Mouse (Mus musculus): ENCODE measurements around the gene Prokr1. TPM values are rescaled to one million over a fixed set of nuclear protein-coding genes. Genes with fewer than 3 reads are reported as not detected.
"Not testable (repeated sequence)": the region's sequence is repeated elsewhere in the genome, so short reads cannot be mapped to it uniquely, and the experiment has no call there.

Prokr1 gene
- polyA plus RNA-seq (2015; fragmentation: Nextera tagmentation; extraction: Ambion mirVana): 2.1 and 3.0 TPM in 2 replicates

- peak; percentile 90 for ATAC-seq (ENCODE audit: extremely low read depth, insufficient number of reproducible peaks, low FRiP score, low TSS enrichment)
- WGBS: under 1% methylated on average over 33 of the region's 34 CpGs
- H3K4me2 ChIP-seq: peak within 1 kb of the TSS; percentile 95
These were observed at the start of gene Prokr1 for GRCm38 (mm10) chr6:87590394-87591281. Prokr1 (minus strand) TSS chr6:87590743.

GRCm38 (mm10) chr6:87638134-87638660, 47.7 kb upstream of the Prokr1 start:
- ATAC-seq (ENCODE audit: extremely low read depth, insufficient number of reproducible peaks, low FRiP score, low TSS enrichment): no peak
- Histone ChIP-seq H3K36me3 (peaks cover 15% of the 10 kb centered on the region), H3K4me2 (no peak overlapping the region), H3K9me3 (no peaks in the 10 kb centered on the region), H3K27me3 (replicated peaks) (no peaks in the 10 kb centered on the region), H3K27ac (replicated peaks) (no peak overlapping the region), H3K4me3 (no peak overlapping the region), H3K4me1 (no peaks in the 10 kb centered on the region), H3K9ac (no peak overlapping the region)
- 61% methylated on average over 11 of the region's 11 CpGs for WGBS

More at GRCm38 (mm10) chr6:87590394-87591281, at the start of gene Prokr1:
- Histone ChIP-seq H3K4me3 (peak within 1 kb of the TSS; percentile 65), H3K4me1 (peaks cover 15% of the 10 kb centered on the region), H3K27me3 (replicated peaks) (peaks cover 47% of the 10 kb centered on the region), H3K9me3 (no peaks in the 10 kb centered on the region), H3K9ac (peak within 1 kb of the TSS; percentile 81), H3K36me3 (0 out of 2 replicates have a peak, but pooled peaks cover 2% of the 10 kb centered on the region), H3K27ac (replicated peaks) (peak within 1 kb of the TSS; percentile 51)

GRCm38 (mm10) chr6:87632176-87632575, 41.6 kb upstream of the Prokr1 start:
- ATAC-seq (ENCODE audit: extremely low read depth, insufficient number of reproducible peaks, low FRiP score, low TSS enrichment): no peak
- Histone ChIP-seq H3K4me3 (no peak overlapping the region), H3K4me2 (no peak overlapping the region), H3K9me3 (no peaks in the 10 kb centered on the region), H3K27me3 (replicated peaks) (no peaks in the 10 kb centered on the region), H3K27ac (replicated peaks) (no peak overlapping the region), H3K36me3 (peaks cover 17% of the 10 kb centered on the region), H3K9ac (no peak overlapping the region), H3K4me1 (no peaks in the 10 kb centered on the region)
- 70% methylated on average over 4 of the region's 4 CpGs for WGBS

- not testable (repeated sequence) for H3K9me3 ChIP-seq; H3K27me3 ChIP-seq (replicated peaks); H3K9ac ChIP-seq; H3K27ac ChIP-seq (replicated peaks); H3K4me2 ChIP-seq; H3K4me3 ChIP-seq; H3K4me1 ChIP-seq; ATAC-seq (ENCODE audit: extremely low read depth, insufficient number of reproducible peaks, low FRiP score, low TSS enrichment)
- H3K36me3 ChIP-seq: peaks cover 14% of the 10 kb centered on the region
- WGBS: 63% methylated on average over 15 of the region's 15 CpGs
These were observed 38.4 kb upstream of the Prokr1 start for GRCm38 (mm10) chr6:87628936-87629335.

GRCm38 (mm10) chr6:87623151-87623550, 32.6 kb upstream of the Prokr1 start:
- peaks cover 12% of the 10 kb centered on the region; the same call in 1 of the 2 replicates for H3K4me1 ChIP-seq
- no peak overlapping the region for H3K4me3 ChIP-seq
- H3K4me2 ChIP-seq: no peak overlapping the region
- H3K36me3 ChIP-seq: no peaks in the 10 kb centered on the region
- no peaks in the 10 kb centered on the region for H3K9me3 ChIP-seq
- WGBS: 91% methylated on average over 3 of the region's 3 CpGs
- H3K9ac ChIP-seq: no peak overlapping the region
- H3K27ac ChIP-seq (replicated peaks): no peak overlapping the region
- ATAC-seq (ENCODE audit: extremely low read depth, insufficient number of reproducible peaks, low FRiP score, low TSS enrichment): no peak
- H3K27me3 ChIP-seq (replicated peaks): peaks cover 7% of the 10 kb centered on the region; the same call in 1 of the 2 replicates

GRCm38 (mm10) chr6:87621281-87621680, 30.7 kb upstream of the Prokr1 start:
- no peak for ATAC-seq (ENCODE audit: extremely low read depth, insufficient number of reproducible peaks, low FRiP score, low TSS enrichment)
- no peak overlapping the region for H3K4me2 ChIP-seq
- H3K27ac ChIP-seq (replicated peaks): peak overlapping the region; percentile 59
- H3K27me3 ChIP-seq (replicated peaks): peaks cover 9% of the 10 kb centered on the region; the same call in 1 of the 2 replicates
- H3K36me3 ChIP-seq: no peaks in the 10 kb centered on the region
- H3K4me1 ChIP-seq: peaks cover 12% of the 10 kb centered on the region; the same call in 1 of the 2 replicates
- H3K4me3 ChIP-seq: no peak overlapping the region
- WGBS: 42% methylated on average over 3 of the region's 3 CpGs
- H3K9me3 ChIP-seq: no peaks in the 10 kb centered on the region
- H3K9ac ChIP-seq: no peak overlapping the region

GRCm38 (mm10) chr6:87618021-87618420, 27.5 kb upstream of the Prokr1 start:
- ATAC-seq (ENCODE audit: extremely low read depth, insufficient number of reproducible peaks, low FRiP score, low TSS enrichment): no peak
- Histone ChIP-seq H3K27me3 (replicated peaks) (peaks cover 9% of the 10 kb centered on the region; the same call in 1 of the 2 replicates), H3K4me2 (no peak overlapping the region), H3K9ac (no peak overlapping the region), H3K4me3 (no peak overlapping the region), H3K27ac (replicated peaks) (no peak overlapping the region), H3K36me3 (no peaks in the 10 kb centered on the region), H3K9me3 (no peaks in the 10 kb centered on the region), H3K4me1 (peaks cover 17% of the 10 kb centered on the region)
- WGBS: 57% methylated on average over 8 of the region's 8 CpGs

- ATAC-seq (ENCODE audit: extremely low read depth, insufficient number of reproducible peaks, low FRiP score, low TSS enrichment): no peak
- Histone ChIP-seq H3K4me1 (peaks cover 7% of the 10 kb centered on the region), H3K9me3 (no peaks in the 10 kb centered on the region), H3K27ac (replicated peaks) (no peak overlapping the region), H3K9ac (no peak overlapping the region), H3K4me2 (no peak overlapping the region), H3K36me3 (no peaks in the 10 kb centered on the region), H3K27me3 (replicated peaks) (peaks cover 13% of the 10 kb centered on the region; the same call in 1 of the 2 replicates), H3K4me3 (no peak overlapping the region)
- 84% methylated on average over 14 of the region's 14 CpGs for WGBS
These were observed 25.1 kb upstream of the Prokr1 start for GRCm38 (mm10) chr6:87615696-87616083.

- Histone ChIP-seq H3K4me1 (peaks cover 5% of the 10 kb centered on the region; the same call in 1 of the 2 replicates), H3K27me3 (replicated peaks) (peaks cover 13% of the 10 kb centered on the region), H3K4me3 (no peak overlapping the region), H3K9me3 (no peaks in the 10 kb centered on the region), H3K36me3 (no peaks in the 10 kb centered on the region), H3K4me2 (no peak overlapping the region), H3K9ac (no peak overlapping the region), H3K27ac (replicated peaks) (no peak overlapping the region)
- 50% methylated on average over 11 of the region's 11 CpGs for WGBS
- ATAC-seq (ENCODE audit: extremely low read depth, insufficient number of reproducible peaks, low FRiP score, low TSS enrichment): no peak
These were observed 24.5 kb upstream of the Prokr1 start for GRCm38 (mm10) chr6:87614794-87615695.

GRCm38 (mm10) chr6:87599825-87600224, 9.3 kb upstream of the Prokr1 start:
- 0 out of 2 replicates have a peak, but pooled peaks cover 13% of the 10 kb centered on the region for H3K27me3 ChIP-seq (replicated peaks)
- no peak for ATAC-seq (ENCODE audit: extremely low read depth, insufficient number of reproducible peaks, low FRiP score, low TSS enrichment)
- no peaks in the 10 kb centered on the region for H3K36me3 ChIP-seq
- H3K9me3 ChIP-seq: no peaks in the 10 kb centered on the region
- no peaks in the 10 kb centered on the region for H3K4me1 ChIP-seq
- no peak overlapping the region for H3K4me3 ChIP-seq
- H3K4me2 ChIP-seq: no peak overlapping the region
- no peak overlapping the region for H3K27ac ChIP-seq (replicated peaks)
- H3K9ac ChIP-seq: no peak overlapping the region
